Mouse (Mus musculus) hindbrain, embryonic 14.5 days (tissue): ENCODE data around the gene Tln2. TPM values are rescaled to one million over a fixed set of nuclear protein-coding genes. Genes with fewer than 3 reads are reported as not detected.
"Not testable (repeated sequence)": the region's sequence is repeated elsewhere in the genome, so short reads cannot be mapped to it uniquely, and the experiment has no call there.

Source experiments
- ATAC-seq: fragments of 200-750 bp; cut with Nextera tagmentation; 2 replicates; pipeline ENCODE4 v1.8.0; 2017; ENCODE audit warnings: moderate number of reproducible peaks, mild to moderate bottlenecking, moderate TSS enrichment, moderate library complexity; ENCODE audit not compliant: low FRiP score
- DNase-seq: peaks from one replicate; pipeline ENCODE4 v3.0.0-alpha.2; 2015; ENCODE audit warnings: low spot score
- H3K27ac ChIP-seq: fragments of 300-500 bp; sonication (generic); 2 replicates; pipeline ENCODE4 v1.5.1; 2014; ENCODE audit warnings: mild to moderate bottlenecking, moderate library complexity
- H3K27me3 ChIP-seq: fragments of 300-500 bp; sonication (generic); 2 replicates; pipeline ENCODE4 v1.6.1; 2014; ENCODE audit warnings: mild to moderate bottlenecking, low read length, mixed read lengths; ENCODE audit not compliant: control insufficient read depth, insufficient read depth
- H3K36me3 ChIP-seq: fragments of 300-500 bp; sonication (generic); replicated peaks from 2 replicates; pipeline ENCODE4 v1.6.1; 2014; ENCODE audit not compliant: control insufficient read depth, insufficient read depth
- H3K4me1 ChIP-seq: fragments of 300-500 bp; sonication (generic); replicated peaks from 2 replicates; pipeline ENCODE4 v1.6.1; 2014; ENCODE audit warnings: antibody characterized with exemption, low read length, mixed read lengths; ENCODE audit not compliant: control insufficient read depth, insufficient read depth
- H3K4me2 ChIP-seq: fragments of 300-500 bp; sonication (generic); replicated peaks from 2 replicates; pipeline ENCODE4 v1.6.1; 2014; ENCODE audit warnings: mild to moderate bottlenecking, moderate library complexity
- H3K4me3 ChIP-seq: fragments of 300-500 bp; sonication (generic); replicated peaks from 2 replicates; pipeline ENCODE4 v1.5.1; 2014; ENCODE audit warnings: mild to moderate bottlenecking, low read length
- H3K9ac ChIP-seq: fragments of 300-500 bp; sonication (generic); 2 replicates; pipeline ENCODE4 v1.6.1; 2014
- H3K9me3 ChIP-seq: fragments of 300-500 bp; sonication (generic); 2 replicates; pipeline ENCODE4 v1.6.1; 2016; ENCODE audit warnings: low read length; ENCODE audit not compliant: control insufficient read depth
- WGBS: fragments of 180-500 bp; shearing (Covaris S2); extraction: QIAGEN DNeasy Blood & Tissue Kit; methylation state at CpG from one replicate; pipeline ENCODE4 v1.1.7; 2014; 5-methylcytosine and 5-hydroxymethylcytosine counted together
- polyA plus RNA-seq: library from polyadenylated mRNA; unstranded; fragments of >200 nt; fragmentation: Nextera tagmentation; extraction: Ambion mirVana; gene quantifications from 2 replicates; pipeline ENCODE4 v1.2.1, GENCODE M21; 2014

The Tln2 gene
- polyA plus RNA-seq, 1 experiment from 2014 or later, result 41.5 TPM

- Histone ChIP-seq H3K9ac (no peak overlapping the region), H3K27ac (no peak overlapping the region), H3K36me3 (0 out of 2 replicates have a peak, but pooled peaks cover 6% of the 10 kb centered on the region), H3K4me1 (no peaks in the 10 kb centered on the region), H3K9me3 (no peaks in the 10 kb centered on the region), H3K4me2 (no peak overlapping the region), H3K4me3 (no peak overlapping the region), H3K27me3 (no peaks in the 10 kb centered on the region)
- no peak for ATAC-seq
- WGBS, result 72% methylated on average over 3 of the region's 3 CpGs
- no peak for DNase-seq
Measured at GRCm38 (mm10) chr9:67285544-67285943, 274.0 kb downstream of the Tln2 start.

GRCm38 (mm10) chr9:67281812-67282211 is 277.7 kb downstream of the Tln2 start:
- Histone ChIP-seq H3K4me3 (no peak overlapping the region), H3K4me2 (no peak overlapping the region), H3K4me1 (no peaks in the 10 kb centered on the region), H3K9ac (no peak overlapping the region), H3K27me3 (no peaks in the 10 kb centered on the region), H3K9me3 (no peaks in the 10 kb centered on the region), H3K27ac (no peak overlapping the region), H3K36me3 (0 out of 2 replicates have a peak, but pooled peaks cover 6% of the 10 kb centered on the region)
- 84% methylated on average over 6 of the region's 6 CpGs for WGBS
- no peak for DNase-seq
- no peak for ATAC-seq

- H3K36me3 ChIP-seq, DNase-seq, H3K9ac ChIP-seq, H3K27me3 ChIP-seq, H3K27ac ChIP-seq, H3K9me3 ChIP-seq, H3K4me1 ChIP-seq, H3K4me2 ChIP-seq, H3K4me3 ChIP-seq, ATAC-seq: not testable (repeated sequence)
Measured at GRCm38 (mm10) chr9:67280311-67280710, 279.2 kb downstream of the Tln2 start.

GRCm38 (mm10) chr9:67276446-67276845 is 283.1 kb downstream of the Tln2 start:
- Histone ChIP-seq H3K27ac (no peak overlapping the region), H3K27me3 (no peaks in the 10 kb centered on the region), H3K4me3 (no peak overlapping the region), H3K9me3 (no peaks in the 10 kb centered on the region), H3K4me2 (no peak overlapping the region), H3K4me1 (no peaks in the 10 kb centered on the region), H3K36me3 (no peaks in the 10 kb centered on the region), H3K9ac (no peak overlapping the region)
- DNase-seq (no peak), ATAC-seq (no peak)
- 90% methylated on average over 6 of the region's 6 CpGs for WGBS

GRCm38 (mm10) chr9:67274296-67274695 is 285.2 kb downstream of the Tln2 start:
- Histone ChIP-seq H3K36me3 (no peaks in the 10 kb centered on the region), H3K4me1 (no peaks in the 10 kb centered on the region), H3K9me3 (no peaks in the 10 kb centered on the region), H3K27me3 (no peaks in the 10 kb centered on the region), H3K4me3 (no peak overlapping the region), H3K27ac (no peak overlapping the region), H3K9ac (no peak overlapping the region), H3K4me2 (no peak overlapping the region)
- no peak for DNase-seq
- ATAC-seq, result no peak
- 49% methylated on average over 3 of the region's 3 CpGs for WGBS

- H3K4me1 ChIP-seq, result no peaks in the 10 kb centered on the region
- ATAC-seq (no peak), DNase-seq (no peak)
- no peaks in the 10 kb centered on the region for H3K27me3 ChIP-seq
- H3K4me3 ChIP-seq, result no peak overlapping the region
- H3K4me2 ChIP-seq, result no peak overlapping the region
- no peak overlapping the region for H3K9ac ChIP-seq
- H3K27ac ChIP-seq, result no peak overlapping the region
- H3K9me3 ChIP-seq, result no peaks in the 10 kb centered on the region
- H3K36me3 ChIP-seq, result no peaks in the 10 kb centered on the region
Measured at GRCm38 (mm10) chr9:67273362-67273761, 286.1 kb downstream of the Tln2 start.

GRCm38 (mm10) chr9:67270734-67271133 is 288.8 kb downstream of the Tln2 start:
- 77% methylated on average over 7 of the region's 7 CpGs for WGBS
- no peak for DNase-seq
- no peaks in the 10 kb centered on the region for H3K36me3 ChIP-seq

GRCm38 (mm10) chr9:67270061-67270595 is 289.4 kb downstream of the Tln2 start:
- H3K9ac ChIP-seq, result no peak overlapping the region
- H3K36me3 ChIP-seq, result no peaks in the 10 kb centered on the region
- no peak overlapping the region; the same call in 1 of the 2 replicates for H3K27ac ChIP-seq
- H3K4me1 ChIP-seq, result no peaks in the 10 kb centered on the region
- H3K9me3 ChIP-seq, result no peaks in the 10 kb centered on the region
- 88% methylated on average over 7 of the region's 7 CpGs for WGBS
- H3K4me2 ChIP-seq, result no peak overlapping the region
- H3K27me3 ChIP-seq, result no peaks in the 10 kb centered on the region
- ATAC-seq (no peak), DNase-seq (no peak)
- H3K4me3 ChIP-seq, result no peak overlapping the region

More at GRCm38 (mm10) chr9:67270734-67271133, 288.8 kb downstream of the Tln2 start:
- H3K4me1 ChIP-seq, result no peaks in the 10 kb centered on the region
- H3K9ac ChIP-seq, result no peak overlapping the region
- H3K27ac ChIP-seq, result no peak overlapping the region
- no peak for ATAC-seq
- H3K27me3 ChIP-seq, result no peaks in the 10 kb centered on the region
- H3K4me3 ChIP-seq, result no peak overlapping the region
- H3K4me2 ChIP-seq, result no peak overlapping the region
- H3K9me3 ChIP-seq, result no peaks in the 10 kb centered on the region

- Histone ChIP-seq H3K9ac (no peak overlapping the region), H3K4me1 (no peaks in the 10 kb centered on the region), H3K27ac (no peak overlapping the region), H3K4me2 (no peak overlapping the region), H3K4me3 (no peak overlapping the region), H3K36me3 (no peaks in the 10 kb centered on the region), H3K27me3 (no peaks in the 10 kb centered on the region), H3K9me3 (no peaks in the 10 kb centered on the region)
- DNase-seq, result no peak
- WGBS, result 91% methylated on average over 8 of the region's 8 CpGs
- no peak for ATAC-seq
Measured at GRCm38 (mm10) chr9:67267276-67267990, 292.1 kb downstream of the Tln2 start.
